Mouse (Mus musculus) gastrocnemius, postnatal 4 days (tissue): ENCODE measurements around the gene Cops7b. TPM values are rescaled to one million over a fixed set of nuclear protein-coding genes. Genes with fewer than 3 reads are reported as not detected.
A peak's percentile ranks its signal among the peaks of the same experiment; 100 is the strongest.

Experiments used
- DNase-seq, 2 experiments: peaks; one replicate each; pipeline ENCODE4 v3.0.0; 2021 to 2022; ENCODE audit warnings: low spot score in 2 of 2, mixed read lengths in 2 of 2
- total RNA-seq, 2 experiments: library from RNA; stranded (reverse); gene quantifications; 2 replicates each; pipeline ENCODE4 v1.2.3; 2021

The Cops7b gene
- total RNA-seq, 2 experiments from 2014 or later = 15.7 to 16.8 TPM

- no peak for DNase-seq
Measured at GRCm38 (mm10) chr1:86595315-86595714, 12.6 kb downstream of the Cops7b start.

- no peak for DNase-seq
Measured at GRCm38 (mm10) chr1:86596512-86596911, 13.8 kb downstream of the Cops7b start.

GRCm38 (mm10) chr1:86598516-86598915 lies 15.8 kb downstream of the Cops7b start:
- DNase-seq = no peak

GRCm38 (mm10) chr1:86600117-86600516 lies 17.4 kb downstream of the Cops7b start:
- DNase-seq = no peak

- no peak for DNase-seq
Measured at GRCm38 (mm10) chr1:86610954-86611353, 28.2 kb downstream of the Cops7b start.

GRCm38 (mm10) chr1:86612081-86612480 lies 29.4 kb downstream of the Cops7b start:
- no peak for DNase-seq

- DNase-seq = no peak
Measured at GRCm38 (mm10) chr1:86614269-86614668, 31.6 kb downstream of the Cops7b start.

- DNase-seq = peak in 1 of 2 experiments; percentile 72
Measured at GRCm38 (mm10) chr1:86618454-86619125, 35.9 kb downstream of the Cops7b start.

GRCm38 (mm10) chr1:86622296-86622695 lies 39.6 kb downstream of the Cops7b start:
- DNase-seq = no peak

- no peak for DNase-seq
Measured at GRCm38 (mm10) chr1:86623001-86624000, 40.6 kb downstream of the Cops7b start.

- DNase-seq = no peak
Measured at GRCm38 (mm10) chr1:86628270-86628669, 45.6 kb downstream of the Cops7b start.

GRCm38 (mm10) chr1:86629936-86630335 lies 47.2 kb downstream of the Cops7b start:
- no peak for DNase-seq

- no peak for DNase-seq
Measured at GRCm38 (mm10) chr1:86630527-86630926, 47.8 kb downstream of the Cops7b start.

- peak in 1 of 2 experiments; percentile 55 for DNase-seq
Measured at GRCm38 (mm10) chr1:86632732-86633380, 50.2 kb downstream of the Cops7b start.

- DNase-seq = no peak
Measured at GRCm38 (mm10) chr1:86633434-86633833, 50.7 kb downstream of the Cops7b start.

- DNase-seq = no peak
Measured at GRCm38 (mm10) chr1:86633840-86634750, 51.4 kb downstream of the Cops7b start.

GRCm38 (mm10) chr1:86634751-86635359 lies 52.2 kb downstream of the Cops7b start:
- no peak for DNase-seq

GRCm38 (mm10) chr1:86643101-86643809 lies 60.6 kb downstream of the Cops7b start:
- no peak for DNase-seq

GRCm38 (mm10) chr1:86647517-86647916 lies 64.8 kb downstream of the Cops7b start:
- no peak for DNase-seq
